ENCODE assay signal across 8 mouse cellular contexts in genomic region chr6:6216120-6216506, GRCm38 (mm10). TPM values are rescaled to one million over a fixed set of nuclear protein-coding genes. Genes with fewer than 3 reads are reported as not detected.
DNase-seq lines count a peak whose midpoint lies in the region; ATAC-seq and TF ChIP-seq lines count a peak whose summit lies in the region.

No protein-coding gene starts in this region.

- DNase-seq in heart, postnatal 0 days (ENCODE audit: low spot score), result no peak
- no peak for DNase-seq in heart, postnatal 10 days
- DNase-seq in hindbrain, embryonic 11.5 days (ENCODE audit: low spot score), result no peak
- DNase-seq in midbrain, embryonic 11.5 days (ENCODE audit: low spot score, missing footprints), result peak; percentile 83
- no peak for DNase-seq in left cerebral cortex, postnatal 25 days (ENCODE audit: low spot score in 2 of 2)
- DNase-seq in thymus, adult 18-20 months, result no peak
- no peak for DNase-seq in adrenal gland, adult (ENCODE audit: inconsistent age in 2 of 2, low spot score in 1 of 2)

- intact Hi-C loops in heart, postnatal 10 days (cut with DNase I), result loop anchor here (10.0 kb wide), 1 partner anchor 211 kb away; no protein-coding TSS in a partner anchor
- intact Hi-C loops in left cerebral cortex, postnatal 25 days (cut with DNase I), result no loop called here

- peak overlapping the region; percentile 79 for H3K4me2 ChIP-seq in heart, postnatal 0 days (ENCODE audit: low read depth, low read length)
- peak overlapping the region; percentile 87 for H3K4me2 ChIP-seq in hindbrain, embryonic 11.5 days (replicated peaks; ENCODE audit: low read depth, low read length)
- peak overlapping the region; percentile 66 for H3K4me2 ChIP-seq in midbrain, embryonic 11.5 days

- no peak for TF ChIP-seq EP300 in heart, postnatal 0 days (IDR thresholded peaks at IDR 0.05; ENCODE audit: low read depth)

- ATAC-seq in heart, postnatal 0 days (ENCODE audit: insufficient read depth, low read depth), result no peak
- no peak for ATAC-seq in hindbrain, embryonic 11.5 days (ENCODE audit: low FRiP score)
- ATAC-seq in midbrain, embryonic 11.5 days (ENCODE audit: low FRiP score), result no peak

- H3K9me3 ChIP-seq in heart, postnatal 0 days (replicated peaks; ENCODE audit: control insufficient read depth, low read length), result no peaks in the 10 kb centered on the region
- H3K9me3 ChIP-seq in hindbrain, embryonic 11.5 days (ENCODE audit: control insufficient read depth, low read length), result no peaks in the 10 kb centered on the region
- no peaks in the 10 kb centered on the region for H3K9me3 ChIP-seq in midbrain, embryonic 11.5 days (ENCODE audit: control insufficient read depth, low read length)

- no peaks in the 10 kb centered on the region for H3K27me3 ChIP-seq in heart, postnatal 0 days (ENCODE audit: control insufficient read depth, insufficient read depth, low read length)
- H3K27me3 ChIP-seq in hindbrain, embryonic 11.5 days (ENCODE audit: control insufficient read depth, insufficient read depth, low read length), result no peaks in the 10 kb centered on the region
- H3K27me3 ChIP-seq in midbrain, embryonic 11.5 days (ENCODE audit: control insufficient read depth, insufficient read depth, low read length), result no peaks in the 10 kb centered on the region

- TF ChIP-seq CTCF in heart, postnatal 0 days (IDR thresholded peaks at IDR 0.05; ENCODE audit: low read depth), result no peak
- TF ChIP-seq CTCF in bone marrow, adult 2 months (IDR thresholded peaks at IDR 0.05; ENCODE audit: control insufficient read depth, insufficient read depth, low read length), result no peak

- peak overlapping the region; percentile 74 for H3K4me3 ChIP-seq in heart, postnatal 0 days (ENCODE audit: low read depth, low read length)
- peak overlapping the region; percentile 68 for H3K4me3 ChIP-seq in bone marrow, adult 2 months (replicated peaks; ENCODE audit: control insufficient read depth, low read depth, low read length)
- peak overlapping the region; percentile 66 for H3K4me3 ChIP-seq in hindbrain, embryonic 11.5 days (ENCODE audit: low read depth, low read length)
- H3K4me3 ChIP-seq in midbrain, embryonic 11.5 days (ENCODE audit: low read depth, low read length), result peak overlapping the region; percentile 69

- H3K36me3 ChIP-seq in heart, postnatal 0 days (replicated peaks; ENCODE audit: control insufficient read depth, insufficient read depth, low read length), result no peaks in the 10 kb centered on the region
- H3K36me3 ChIP-seq in hindbrain, embryonic 11.5 days (ENCODE audit: control insufficient read depth, insufficient read depth, low read length), result no peaks in the 10 kb centered on the region
- no peaks in the 10 kb centered on the region for H3K36me3 ChIP-seq in midbrain, embryonic 11.5 days (ENCODE audit: control insufficient read depth, insufficient read depth, low read length)

- peaks cover 50% of the 10 kb centered on the region for H3K4me1 ChIP-seq in heart, postnatal 0 days (ENCODE audit: control insufficient read depth, insufficient read depth)
- no peaks in the 10 kb centered on the region for H3K4me1 ChIP-seq in bone marrow, adult 2 months (ENCODE audit: control insufficient read depth, insufficient read depth, low read length)
- H3K4me1 ChIP-seq in hindbrain, embryonic 11.5 days (replicated peaks; ENCODE audit: control insufficient read depth, insufficient read depth, low read length), result no peaks in the 10 kb centered on the region
- H3K4me1 ChIP-seq in midbrain, embryonic 11.5 days (ENCODE audit: control insufficient read depth, insufficient read depth, low read length), result peaks cover 10% of the 10 kb centered on the region; the same call in 1 of the 2 replicates

- peak overlapping the region; percentile 87 for H3K27ac ChIP-seq in heart, postnatal 0 days (ENCODE audit: low read depth)
- H3K27ac ChIP-seq in bone marrow, adult 2 months (ENCODE audit: control insufficient read depth, insufficient read depth, low read depth, low read length, poor library complexity), result no peak overlapping the region
- H3K27ac ChIP-seq in hindbrain, embryonic 11.5 days (ENCODE audit: low read depth, low read length), result no peak overlapping the region
- no peak overlapping the region for H3K27ac ChIP-seq in midbrain, embryonic 11.5 days (ENCODE audit: low read depth, low read length)

- WGBS in heart, postnatal 0 days, result 24% methylated on average over 5 of the region's 5 CpGs
- WGBS in bone marrow, adult 2 months, result 32% methylated on average over 5 of the region's 5 CpGs
- 35% methylated on average over 5 of the region's 5 CpGs for WGBS in hindbrain, embryonic 11.5 days
- WGBS in midbrain, embryonic 11.5 days, result 41% methylated on average over 5 of the region's 5 CpGs

- peak overlapping the region; percentile 75 for H3K9ac ChIP-seq in heart, postnatal 0 days (replicated peaks; ENCODE audit: low read depth, low read length)
- peak overlapping the region; percentile 78; the same call in 1 of the 2 replicates for H3K9ac ChIP-seq in hindbrain, embryonic 11.5 days (ENCODE audit: low read depth, low read length)
- peak overlapping the region; percentile 80 for H3K9ac ChIP-seq in midbrain, embryonic 11.5 days (ENCODE audit: low read length)

- TF ChIP-seq POLR2A in bone marrow, adult 2 months (IDR thresholded peaks at IDR 0.05; ENCODE audit: borderline replicate concordance, control insufficient read depth, low read depth, low read length), result no peak

RNA-seq across cellular contexts. Expression of gene Slc25a13, which starts 0.9 kb away (rescaled TPM):
- 79.7 and 83.1 TPM in 2 replicates for total RNA-seq in heart, postnatal 0 days (2014; rRNA removed; ENCODE audit: low replicate concordance)
- polyA plus RNA-seq in heart, postnatal 0 days (2015; fragmentation: Nextera tagmentation; extraction: Ambion mirVana), result 54.1 and 59.6 TPM in 2 replicates
- 10 to 100 TPM; 74.0 to 82.0 TPM for total RNA-seq in heart, postnatal 10 days (2021)
- 3.3 and 9.3 TPM in 2 replicates for polyA plus RNA-seq in bone marrow, adult 2 months (2011; ENCODE audit: insufficient read depth, insufficient read length, low replicate concordance, missing spikeins)
- polyA plus RNA-seq in hindbrain, embryonic 11.5 days (2014; fragmentation: Nextera tagmentation; extraction: Ambion mirVana), result 31.0 and 32.5 TPM in 2 replicates
- polyA plus RNA-seq in midbrain, embryonic 11.5 days (2014; fragmentation: Nextera tagmentation; extraction: Ambion mirVana), result 34.7 and 42.7 TPM in 2 replicates
- total RNA-seq in left cerebral cortex, postnatal 25 days (2021), result 1 to 10 TPM; 1.6 to 2.1 TPM
